ENCODE assay signal across 22 mouse cellular contexts in the genomic region with DNA sequence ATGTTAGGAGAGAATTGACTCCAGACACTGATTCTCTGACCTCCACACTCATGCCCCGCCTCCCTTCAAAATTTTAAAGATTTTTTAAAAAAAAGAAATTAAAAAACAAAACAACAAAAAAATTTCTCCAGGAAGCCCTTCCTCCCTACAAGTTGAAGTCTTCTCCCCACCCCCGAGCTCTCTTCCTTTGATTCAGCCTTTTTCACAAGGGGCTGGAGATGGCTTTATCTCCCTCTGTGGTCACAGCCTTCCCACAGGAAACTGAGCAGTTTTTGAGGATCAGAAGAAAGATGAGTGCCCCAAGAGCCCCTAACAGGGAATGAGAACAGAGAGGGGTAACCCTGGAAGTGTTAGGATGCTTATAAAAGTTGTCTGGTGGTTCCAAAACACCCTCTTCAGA. TPM values are rescaled to one million over a fixed set of nuclear protein-coding genes. Genes with fewer than 3 reads are reported as not detected.
DNase-seq lines count a peak whose midpoint lies in the region; ATAC-seq and TF ChIP-seq lines count a peak whose summit lies in the region.
"Had no signal": no experiment of that assay in that cellular context is flagged by ENCODE, and none has a peak within 500 bp of the region (broad histone marks: within the 10 kb centered on the region; RNA-seq: fewer than 3 reads in every experiment).

No protein-coding gene starts in this region.

- H3K9me3 ChIP-seq in forebrain, embryonic 10.5 days: no peaks in the 10 kb centered on the region
- no peaks in the 10 kb centered on the region for H3K9me3 ChIP-seq in forebrain, embryonic 16.5 days (ENCODE audit: control insufficient read depth, low read length)
- no peaks in the 10 kb centered on the region for H3K9me3 ChIP-seq in heart, embryonic 16.5 days (replicated peaks; ENCODE audit: control insufficient read depth, low read length)
- no peaks in the 10 kb centered on the region for H3K9me3 ChIP-seq in midbrain, embryonic 10.5 days (replicated peaks)
- H3K9me3 ChIP-seq in midbrain, embryonic 15.5 days: no peaks in the 10 kb centered on the region
- H3K9me3 ChIP-seq: embryonic facial prominence, embryonic 10.5 days; forebrain, embryonic 12.5 days; hindbrain, embryonic 13.5 days; liver, embryonic 12.5 days; neural tube, embryonic 12.5 days had no signal

- peak overlapping the region; percentile 46; the same call in 1 of the 2 replicates for H3K27ac ChIP-seq in forebrain, embryonic 10.5 days
- no peak overlapping the region for H3K27ac ChIP-seq in forebrain, embryonic 16.5 days (ENCODE audit: low read length)
- H3K27ac ChIP-seq in heart, embryonic 16.5 days (ENCODE audit: low read length): peak overlapping the region; percentile 21; the same call in 1 of the 2 replicates
- 0 out of 2 replicates have a peak overlapping the region, but pooled peaks have one; percentile 32 for H3K27ac ChIP-seq in layer of hippocampus, adult 2 months
- H3K27ac ChIP-seq in midbrain, embryonic 10.5 days (replicated peaks): peak overlapping the region; percentile 56; the same call in 1 of the 2 replicates
- H3K27ac ChIP-seq in midbrain, embryonic 15.5 days: no peak overlapping the region
- H3K27ac ChIP-seq: forebrain, embryonic 12.5 days; hindbrain, embryonic 13.5 days; liver, embryonic 12.5 days; macrophage; neural tube, embryonic 12.5 days had no signal

- no peak overlapping the region for H3K4me2 ChIP-seq in forebrain, embryonic 16.5 days (ENCODE audit: low read length)
- H3K4me2 ChIP-seq in heart, embryonic 16.5 days (ENCODE audit: low read depth, low read length): no peak overlapping the region
- H3K4me2 ChIP-seq in midbrain, embryonic 15.5 days: no peak overlapping the region
- H3K4me2 ChIP-seq: forebrain, embryonic 12.5 days; hindbrain, embryonic 13.5 days; liver, embryonic 12.5 days; midbrain, embryonic 11.5 days; neural tube, embryonic 12.5 days had no signal

- peaks cover 6% of the 10 kb centered on the region for H3K27me3 ChIP-seq in forebrain, embryonic 10.5 days (ENCODE audit: poor library complexity, severe bottlenecking)
- H3K27me3 ChIP-seq in forebrain, embryonic 16.5 days (replicated peaks; ENCODE audit: control insufficient read depth, insufficient read depth, low read length): no peaks in the 10 kb centered on the region
- H3K27me3 ChIP-seq in heart, embryonic 16.5 days (ENCODE audit: control insufficient read depth, insufficient read depth, low read length): no peaks in the 10 kb centered on the region
- H3K27me3 ChIP-seq in midbrain, embryonic 10.5 days (ENCODE audit: low read depth, poor library complexity, severe bottlenecking): peaks cover 5% of the 10 kb centered on the region; the same call in 1 of the 2 replicates
- no peaks in the 10 kb centered on the region for H3K27me3 ChIP-seq in midbrain, embryonic 15.5 days (replicated peaks)
- H3K27me3 ChIP-seq: forebrain, embryonic 12.5 days; hindbrain, embryonic 13.5 days; neural tube, embryonic 12.5 days had no signal

- WGBS in forebrain, embryonic 10.5 days: 78% methylated on average over 2 of the region's 2 CpGs
- 75% methylated on average over 2 of the region's 2 CpGs for WGBS in forebrain, embryonic 16.5 days
- 62% methylated on average over 2 of the region's 2 CpGs for WGBS in heart, embryonic 16.5 days
- WGBS in midbrain, embryonic 10.5 days: 68% methylated on average over 2 of the region's 2 CpGs
- 83% methylated on average over 2 of the region's 2 CpGs for WGBS in midbrain, embryonic 15.5 days

- no peak for DNase-seq in forebrain, embryonic 10.5 days (ENCODE audit: extremely low spot score, low spot score)
- no peak for DNase-seq in heart, adult 8-10 months (ENCODE audit: low spot score)
- no peak for DNase-seq in layer of hippocampus, adult 2 months (ENCODE audit: low spot score in 2 of 2)
- no peak for DNase-seq in layer of hippocampus, adult 18-20 months (ENCODE audit: low spot score in 2 of 2)
- DNase-seq in midbrain, embryonic 10.5 days (ENCODE audit: low spot score): no peak
- DNase-seq: cerebellum, adult 9-10 months; right cerebral cortex, adult 18-20 months; thymus, postnatal 14 days had no signal

- no peak overlapping the region for H3K4me3 ChIP-seq in forebrain, embryonic 10.5 days
- H3K4me3 ChIP-seq in forebrain, embryonic 16.5 days (replicated peaks; ENCODE audit: low read length): no peak overlapping the region
- H3K4me3 ChIP-seq in heart, embryonic 16.5 days (ENCODE audit: low read length): no peak overlapping the region
- no peak overlapping the region for H3K4me3 ChIP-seq in layer of hippocampus, adult 2 months
- no peak overlapping the region for H3K4me3 ChIP-seq in midbrain, embryonic 10.5 days
- H3K4me3 ChIP-seq in midbrain, embryonic 15.5 days: no peak overlapping the region
- H3K4me3 ChIP-seq: embryonic facial prominence, embryonic 10.5 days; forebrain, embryonic 12.5 days; hindbrain, embryonic 13.5 days; liver, embryonic 12.5 days; neural tube, embryonic 12.5 days had no signal

- H3K4me1 ChIP-seq in forebrain, embryonic 10.5 days: peaks cover 15% of the 10 kb centered on the region
- no peaks in the 10 kb centered on the region for H3K4me1 ChIP-seq in forebrain, embryonic 16.5 days (replicated peaks; ENCODE audit: control insufficient read depth, insufficient read depth, low read length)
- peaks cover 6% of the 10 kb centered on the region; the same call in 1 of the 2 replicates for H3K4me1 ChIP-seq in heart, embryonic 16.5 days (ENCODE audit: control insufficient read depth, insufficient read depth, low read length)
- H3K4me1 ChIP-seq in midbrain, embryonic 10.5 days: peaks cover 16% of the 10 kb centered on the region
- H3K4me1 ChIP-seq in midbrain, embryonic 15.5 days: no peaks in the 10 kb centered on the region
- H3K4me1 ChIP-seq: hindbrain, embryonic 13.5 days had no signal

- no peak for ATAC-seq in forebrain, embryonic 16.5 days
- no peak for ATAC-seq in heart, embryonic 16.5 days (replicated peaks; ENCODE audit: extremely low read depth, insufficient read depth, low FRiP score)
- ATAC-seq in midbrain, embryonic 15.5 days (replicated peaks): no peak
- ATAC-seq: inflammation-experienced regulatory T-cells, adult 6 months; liver, embryonic 12.5 days had no signal

- no peaks in the 10 kb centered on the region for H3K36me3 ChIP-seq in forebrain, embryonic 10.5 days (replicated peaks)
- no peaks in the 10 kb centered on the region for H3K36me3 ChIP-seq in forebrain, embryonic 16.5 days (ENCODE audit: control insufficient read depth, insufficient read depth)
- no peaks in the 10 kb centered on the region for H3K36me3 ChIP-seq in heart, embryonic 16.5 days (ENCODE audit: control insufficient read depth, insufficient read depth)
- H3K36me3 ChIP-seq in midbrain, embryonic 10.5 days: no peaks in the 10 kb centered on the region
- H3K36me3 ChIP-seq in midbrain, embryonic 15.5 days (replicated peaks): no peaks in the 10 kb centered on the region
- H3K36me3 ChIP-seq: embryonic facial prominence, embryonic 10.5 days; forebrain, embryonic 12.5 days; hindbrain, embryonic 13.5 days; liver, embryonic 12.5 days; neural tube, embryonic 12.5 days had no signal

- no peak overlapping the region for H3K9ac ChIP-seq in forebrain, embryonic 16.5 days (replicated peaks; ENCODE audit: low read depth, low read length)
- H3K9ac ChIP-seq in heart, embryonic 16.5 days (ENCODE audit: low read length): no peak overlapping the region
- no peak overlapping the region for H3K9ac ChIP-seq in midbrain, embryonic 15.5 days
- H3K9ac ChIP-seq: forebrain, embryonic 12.5 days; hindbrain, embryonic 13.5 days; liver, embryonic 12.5 days; neural tube, embryonic 12.5 days had no signal

- TF ChIP-seq CTCF in layer of hippocampus, adult 2 months (conservative IDR thresholded peaks at IDR 0.05): no peak

RNA-seq across cellular contexts. Expression of gene Notch3, which starts 5.8 kb away (rescaled TPM):
- polyA plus RNA-seq in forebrain, embryonic 10.5 days (2016; fragmentation: Nextera tagmentation; extraction: Ambion mirVana): 24.4 and 25.7 TPM in 2 replicates
- polyA plus RNA-seq in forebrain, embryonic 16.5 days (2015; fragmentation: Nextera tagmentation; extraction: Ambion mirVana): 5.5 TPM in 2 replicates
- polyA plus RNA-seq in heart, embryonic 16.5 days (2015; fragmentation: Nextera tagmentation; extraction: Ambion mirVana): 8.6 and 8.9 TPM in 2 replicates
- 10 to 100 TPM; 18.6 to 24.9 (median 21.6) TPM for total RNA-seq in heart, adult 8-10 months (2022)
- total RNA-seq in layer of hippocampus, adult 2 months (2021): 1 to 10 TPM; 7.2 to 7.7 TPM
- total RNA-seq in layer of hippocampus, adult 18-20 months (2021): 1 to 10 TPM; 4.4 to 5.0 TPM
- 23.4 and 28.2 TPM in 2 replicates for polyA plus RNA-seq in midbrain, embryonic 10.5 days (2016; fragmentation: Nextera tagmentation; extraction: Ambion mirVana)
- 7.9 and 8.9 TPM in 2 replicates for polyA plus RNA-seq in midbrain, embryonic 15.5 days (2015; fragmentation: Nextera tagmentation; extraction: Ambion mirVana)
- total RNA-seq: monocyte, adult 5-6 weeks had no signal
- polyA plus RNA-seq: inflammation-experienced regulatory T-cells, adult 6 months; macrophage had no signal

RNA-seq across cellular contexts. Expression of gene Ephx3, which starts 16.9 kb away (rescaled TPM):
- polyA plus RNA-seq in forebrain, embryonic 10.5 days (2016; fragmentation: Nextera tagmentation; extraction: Ambion mirVana): 0.09 and 0.20 TPM in 2 replicates
- 0.20 TPM in 1 of 2 replicates, not detected in the other for polyA plus RNA-seq in forebrain, embryonic 16.5 days (2015; fragmentation: Nextera tagmentation; extraction: Ambion mirVana)
- polyA plus RNA-seq in heart, embryonic 16.5 days (2015; fragmentation: Nextera tagmentation; extraction: Ambion mirVana): 0.20 and 0.85 TPM in 2 replicates
- 1 to 10 TPM in 1 of 4 experiments, under 1 TPM in 3; 0.40 to 1.4 (median 0.69) TPM for total RNA-seq in heart, adult 8-10 months (2022)
- under 1 TPM; 0.42 to 0.44 TPM for total RNA-seq in layer of hippocampus, adult 2 months (2021)
- total RNA-seq in layer of hippocampus, adult 18-20 months (2021): under 1 TPM; 0.30 TPM
- 0.19 and 0.24 TPM in 2 replicates for polyA plus RNA-seq in midbrain, embryonic 10.5 days (2016; fragmentation: Nextera tagmentation; extraction: Ambion mirVana)
- 0.22 and 0.35 TPM in 2 replicates for polyA plus RNA-seq in midbrain, embryonic 15.5 days (2015; fragmentation: Nextera tagmentation; extraction: Ambion mirVana)
- total RNA-seq: common myeloid progenitor, adult 5-6 weeks; monocyte, adult 5-6 weeks had no signal
- polyA plus RNA-seq: forebrain, embryonic 12.5 days; limb, embryonic 11.5 days; macrophage had no signal

Comparison
In these comparisons a context has a peak if more than half of its experiments do, and no peak if none do; other contexts are left out.
1. H3K27ac ChIP-seq: peak in forebrain, embryonic 10.5 days (single experiment), heart, embryonic 16.5 days (single experiment), layer of hippocampus, adult 2 months (single experiment) and midbrain, embryonic 10.5 days (single experiment); none in forebrain, embryonic 16.5 days (single experiment) and midbrain, embryonic 15.5 days (single experiment).